Mouse (Mus musculus) forebrain, embryonic 10.5 days (tissue): ENCODE measurements around the gene Hypk. TPM values are rescaled to one million over a fixed set of nuclear protein-coding genes. Genes with fewer than 3 reads are reported as not detected.
A peak's percentile ranks its signal among the peaks of the same experiment; 100 is the strongest.

ENCODE experiments used
- DNase-seq: peaks from one replicate; pipeline ENCODE4 v3.0.0-alpha.2; 2017; ENCODE audit warnings: low spot score; ENCODE audit errors: extremely low spot score
- H3K27ac ChIP-seq: fragments of 300-500 bp; sonication (generic); 2 replicates; pipeline ENCODE4 v1.5.1; 2016; ENCODE audit warnings: mild to moderate bottlenecking
- H3K27me3 ChIP-seq: fragments of 300-500 bp; sonication (generic); 2 replicates; pipeline ENCODE4 v1.6.1; 2016; ENCODE audit warnings: mild to moderate bottlenecking; ENCODE audit not compliant: poor library complexity, severe bottlenecking
- H3K36me3 ChIP-seq: fragments of 300-500 bp; sonication (generic); replicated peaks from 2 replicates; pipeline ENCODE4 v1.6.1; 2016; ENCODE audit warnings: mild to moderate bottlenecking, moderate library complexity
- H3K4me1 ChIP-seq: fragments of 300-500 bp; sonication (generic); 2 replicates; pipeline ENCODE4 v1.6.1; 2016
- H3K4me3 ChIP-seq: fragments of 300-500 bp; sonication (generic); 2 replicates; pipeline ENCODE4 v1.5.1; 2016; ENCODE audit warnings: mild to moderate bottlenecking, moderate library complexity
- H3K9me3 ChIP-seq: fragments of 300-500 bp; sonication (generic); 2 replicates; pipeline ENCODE4 v1.6.1; 2016; ENCODE audit warnings: mild to moderate bottlenecking, moderate library complexity
- WGBS: fragments of 180-500 bp; shearing (Covaris S2); methylation state at CpG from one replicate; pipeline ENCODE4 v1.1.7; 2016; 5-methylcytosine and 5-hydroxymethylcytosine counted together
- polyA plus RNA-seq: library from polyadenylated mRNA; unstranded; fragments of >200 nt; fragmentation: Nextera tagmentation; extraction: Ambion mirVana; gene quantifications from 2 replicates; pipeline ENCODE4 v1.2.1, GENCODE M21; 2016

Hypk gene
- polyA plus RNA-seq, 1 experiment from 2014 or later = 161 TPM

- 86% methylated on average over 4 of the region's 4 CpGs for WGBS
- no peaks in the 10 kb centered on the region for H3K9me3 ChIP-seq
- no peak for DNase-seq
- H3K27me3 ChIP-seq = peaks cover 29% of the 10 kb centered on the region
- H3K4me1 ChIP-seq = peaks cover 20% of the 10 kb centered on the region
- no peak overlapping the region for H3K4me3 ChIP-seq
- H3K27ac ChIP-seq = no peak overlapping the region
- peaks cover 53% of the 10 kb centered on the region for H3K36me3 ChIP-seq
Observed at GRCm38 (mm10) chr2:121439746-121440145, 13.3 kb upstream of the Hypk start.

DNA sequence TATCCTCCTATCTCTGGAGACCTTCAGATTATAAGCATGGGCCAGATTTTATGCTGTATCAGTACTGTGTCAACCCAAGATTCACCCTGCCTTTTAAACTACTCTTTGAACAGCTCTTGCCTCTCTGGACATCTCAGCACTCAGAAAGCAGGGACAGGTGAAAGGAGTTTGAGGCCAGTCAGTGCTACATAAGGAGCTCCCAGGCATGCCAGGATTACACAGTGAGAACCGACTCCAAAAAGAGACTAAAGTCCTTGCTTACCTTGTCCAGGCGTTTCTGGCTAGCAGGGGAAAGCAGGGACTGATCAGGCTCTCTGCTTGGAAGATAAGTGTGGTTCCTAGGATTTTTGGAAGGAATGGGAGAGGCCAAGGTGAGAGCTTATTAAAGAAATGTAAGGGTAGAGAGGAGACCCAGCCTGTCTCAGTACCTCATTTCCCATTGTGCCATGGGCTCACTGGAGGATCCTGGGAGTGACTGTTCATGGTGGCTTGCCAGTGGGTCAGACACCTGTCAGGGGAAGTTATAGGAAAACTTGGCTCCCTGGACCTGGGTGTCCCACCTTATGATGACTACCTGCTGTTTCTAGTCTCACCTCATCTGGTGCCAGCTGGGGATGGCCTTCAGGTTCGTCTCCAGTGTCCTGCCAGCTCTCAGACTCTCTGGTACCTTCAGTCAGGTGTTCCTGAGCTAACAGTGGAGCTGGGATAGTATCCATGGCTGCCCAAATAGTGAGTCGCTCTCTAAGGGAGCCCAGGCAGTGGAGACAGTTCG is 12.1 kb upstream of the Hypk start:
- H3K36me3 ChIP-seq = peaks cover 40% of the 10 kb centered on the region
- WGBS = 59% methylated on average over 5 of the region's 5 CpGs
- peaks cover 29% of the 10 kb centered on the region for H3K27me3 ChIP-seq
- no peak overlapping the region for H3K4me3 ChIP-seq
- H3K4me1 ChIP-seq = peaks cover 20% of the 10 kb centered on the region
- no peak for DNase-seq
- H3K9me3 ChIP-seq = no peaks in the 10 kb centered on the region
- no peak overlapping the region for H3K27ac ChIP-seq

- H3K4me3 ChIP-seq = peak overlapping the region; percentile 49
- no peak overlapping the region for H3K27ac ChIP-seq
- WGBS = 6% methylated on average over 11 of the region's 11 CpGs
Observed at GRCm38 (mm10) chr2:121441800-121442199, 11.3 kb upstream of the Hypk start.

DNA sequence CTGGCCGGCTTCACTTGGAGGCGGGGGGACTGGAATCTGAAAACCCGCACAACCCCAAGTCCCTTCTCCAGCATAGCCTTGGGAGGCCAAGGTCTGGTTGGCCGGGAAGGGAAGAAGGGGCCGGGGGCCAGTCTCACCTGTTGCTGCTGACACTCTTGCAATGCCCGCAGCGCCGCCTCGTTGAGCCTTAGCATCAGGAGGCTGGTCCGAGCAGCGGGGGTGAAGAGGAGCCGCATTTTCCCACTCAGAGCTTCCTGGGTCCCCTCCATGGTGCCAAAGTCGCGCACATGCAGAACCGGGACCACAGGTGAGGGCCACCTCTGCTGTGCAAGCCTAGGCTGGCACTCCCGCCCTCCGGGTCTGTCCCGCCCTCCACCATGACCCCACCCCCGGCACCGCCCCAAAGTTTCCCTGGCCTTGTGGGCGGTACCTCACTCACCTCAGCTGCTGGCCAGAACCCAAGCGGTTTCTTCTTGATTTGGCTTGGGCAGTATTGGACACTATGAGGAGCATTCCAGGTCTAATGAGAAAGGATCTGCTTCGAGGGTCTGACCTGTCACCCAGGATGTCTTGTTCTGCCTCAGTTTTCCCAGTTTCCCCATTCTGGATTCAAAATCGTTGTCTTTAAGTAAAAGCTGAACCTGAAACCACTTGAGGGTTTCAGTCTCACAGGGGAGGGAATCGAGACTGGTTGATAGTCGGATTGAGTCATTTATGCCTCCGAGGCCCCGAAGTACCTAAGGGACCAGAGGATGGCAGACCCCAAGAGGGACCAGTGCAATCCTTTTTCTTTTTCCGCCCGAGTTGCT is 10.6 kb upstream of the Hypk start:
- Histone ChIP-seq H3K36me3 (peaks cover 27% of the 10 kb centered on the region), H3K27ac (0 out of 2 replicates have a peak overlapping the region, but pooled peaks have one; percentile 6), H3K4me3 (peak overlapping the region; percentile 49), H3K4me1 (peaks cover 20% of the 10 kb centered on the region), H3K27me3 (peaks cover 29% of the 10 kb centered on the region), H3K9me3 (no peaks in the 10 kb centered on the region)
- peak; percentile 61 for DNase-seq
- 2% methylated on average over 30 of the region's 30 CpGs for WGBS

More at GRCm38 (mm10) chr2:121441800-121442199, 11.3 kb upstream of the Hypk start:
- DNase-seq = no peak
- H3K36me3 ChIP-seq = peaks cover 34% of the 10 kb centered on the region
- H3K27me3 ChIP-seq = peaks cover 29% of the 10 kb centered on the region
- no peaks in the 10 kb centered on the region for H3K9me3 ChIP-seq
- H3K4me1 ChIP-seq = peaks cover 20% of the 10 kb centered on the region

- Histone ChIP-seq H3K4me3 (peak overlapping the region; percentile 49), H3K36me3 (peaks cover 21% of the 10 kb centered on the region), H3K9me3 (no peaks in the 10 kb centered on the region), H3K27me3 (peaks cover 29% of the 10 kb centered on the region), H3K27ac (no peak overlapping the region), H3K4me1 (peaks cover 25% of the 10 kb centered on the region)
- no peak for DNase-seq
- 20% methylated on average over 8 of the region's 8 CpGs for WGBS
Observed at GRCm38 (mm10) chr2:121443068-121443349, 10.1 kb upstream of the Hypk start.

- H3K4me1 ChIP-seq = peaks cover 30% of the 10 kb centered on the region
- H3K27me3 ChIP-seq = peaks cover 29% of the 10 kb centered on the region
- WGBS = 83% methylated on average over 1 of the region's 1 CpGs
- H3K27ac ChIP-seq = no peak within 1 kb of the TSS
- peak within 1 kb of the TSS; percentile 49; the same call in 1 of the 2 replicates for H3K4me3 ChIP-seq
- H3K9me3 ChIP-seq = no peaks in the 10 kb centered on the region
- peaks cover 10% of the 10 kb centered on the region for H3K36me3 ChIP-seq
- no peak for DNase-seq
Observed at GRCm38 (mm10) chr2:121444178-121444577, 8.9 kb upstream of the Hypk start, which contains the start of gene Ell3. Ell3 (minus strand) TSS chr2:121444278.

DNA sequence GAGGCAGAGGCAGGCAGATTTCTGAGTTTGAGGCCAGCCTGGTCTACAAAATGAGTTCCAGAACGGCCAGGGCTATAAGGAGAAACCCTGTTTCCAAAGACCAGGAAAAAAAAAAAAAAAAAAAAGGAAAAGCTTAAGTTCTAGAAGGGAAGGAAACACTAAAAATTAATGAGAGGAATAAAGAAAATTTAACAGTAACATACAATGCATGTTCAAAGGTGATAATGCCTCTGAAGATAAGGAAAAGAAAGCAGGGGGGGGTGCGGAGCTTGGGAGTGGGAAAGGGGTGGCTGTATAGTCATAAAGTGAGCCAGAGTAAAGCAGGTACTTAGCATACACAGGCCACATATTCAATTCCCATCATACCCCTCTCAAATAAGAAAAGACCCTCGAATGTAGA is 8.0 kb upstream of the Hypk start:
- no peak overlapping the region for H3K4me3 ChIP-seq
- H3K36me3 ChIP-seq = peaks cover under 1% of the 10 kb centered on the region; the same call in 1 of the 2 replicates
- no peak for DNase-seq
- WGBS = 88% methylated on average over 3 of the region's 3 CpGs
- peaks cover 29% of the 10 kb centered on the region for H3K27me3 ChIP-seq
- no peaks in the 10 kb centered on the region for H3K9me3 ChIP-seq
- H3K27ac ChIP-seq = no peak overlapping the region
- peaks cover 31% of the 10 kb centered on the region for H3K4me1 ChIP-seq

DNA sequence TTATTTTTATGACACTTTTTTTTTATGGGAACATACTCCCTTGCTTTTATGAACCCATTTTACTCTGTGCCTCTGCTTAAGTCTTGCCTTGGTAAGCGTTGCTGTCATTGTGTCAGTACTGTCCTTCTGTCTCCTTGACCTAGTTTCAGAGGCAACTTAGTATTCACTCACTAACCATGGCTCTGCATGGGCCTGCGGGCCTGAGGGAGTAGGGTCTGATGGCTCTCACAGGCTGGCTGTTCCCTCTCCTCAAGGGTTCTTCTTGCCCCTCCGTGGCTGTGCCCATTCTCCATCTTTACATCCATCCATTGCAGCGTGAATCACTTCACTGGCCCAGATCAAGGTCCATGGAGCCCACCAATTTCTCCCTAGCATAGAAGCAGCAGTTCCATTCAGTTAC is 6.6 kb upstream of the Hypk start:
- WGBS = 81% methylated on average over 4 of the region's 4 CpGs
- no peak for DNase-seq
- Histone ChIP-seq H3K27ac (no peak overlapping the region), H3K27me3 (peaks cover 18% of the 10 kb centered on the region), H3K36me3 (peaks cover 7% of the 10 kb centered on the region), H3K4me3 (no peak overlapping the region), H3K9me3 (no peaks in the 10 kb centered on the region), H3K4me1 (peaks cover 44% of the 10 kb centered on the region)

GRCm38 (mm10) chr2:121447006-121447405 is 6.1 kb upstream of the Hypk start:
- no peak for DNase-seq
- peaks cover 10% of the 10 kb centered on the region for H3K36me3 ChIP-seq
- WGBS = 89% methylated on average over 3 of the region's 3 CpGs
- H3K4me3 ChIP-seq = no peak overlapping the region
- no peaks in the 10 kb centered on the region for H3K9me3 ChIP-seq
- peaks cover 40% of the 10 kb centered on the region for H3K4me1 ChIP-seq
- no peak overlapping the region for H3K27ac ChIP-seq
- peaks cover 13% of the 10 kb centered on the region for H3K27me3 ChIP-seq

DNA sequence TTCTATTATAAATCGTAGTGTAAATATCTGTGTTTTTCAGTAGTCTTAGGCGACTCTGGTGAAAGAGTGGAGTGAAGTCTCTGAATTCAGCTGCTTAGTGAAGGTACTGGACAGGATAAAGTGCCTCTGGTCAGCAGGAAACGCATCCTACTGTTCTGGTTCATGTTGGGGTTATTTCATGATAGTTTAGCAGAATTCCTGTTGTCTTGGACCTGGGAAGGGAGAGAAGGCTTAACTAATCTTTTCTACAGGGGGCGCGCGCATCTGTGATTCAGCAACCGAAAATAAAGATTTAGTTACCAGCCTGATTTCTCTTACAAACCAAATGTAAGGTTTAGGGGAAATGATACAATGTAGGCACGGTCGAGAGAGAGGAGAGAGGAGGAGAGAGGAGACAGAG is 5.0 kb upstream of the Hypk start:
- H3K9me3 ChIP-seq = no peaks in the 10 kb centered on the region
- peak overlapping the region; percentile 98 for H3K4me3 ChIP-seq
- H3K27ac ChIP-seq = peak overlapping the region; percentile 96
- peaks cover 21% of the 10 kb centered on the region for H3K36me3 ChIP-seq
- H3K4me1 ChIP-seq = peaks cover 33% of the 10 kb centered on the region
- H3K27me3 ChIP-seq = peaks cover 3% of the 10 kb centered on the region
- WGBS = 20% methylated on average over 9 of the region's 9 CpGs
- DNase-seq = no peak

GRCm38 (mm10) chr2:121448739-121449535 is 4.2 kb upstream of the Hypk start, which contains the start of gene Serf2:
Serf2 (plus strand) TSS chr2:121449195.
- Histone ChIP-seq H3K36me3 (peaks cover 29% of the 10 kb centered on the region), H3K4me1 (peaks cover 30% of the 10 kb centered on the region), H3K27me3 (no peaks in the 10 kb centered on the region), H3K9me3 (no peaks in the 10 kb centered on the region), H3K27ac (peak within 1 kb of the TSS; percentile 96), H3K4me3 (peak within 1 kb of the TSS; percentile 98)
- DNase-seq = peak; percentile 100
- WGBS = under 1% methylated on average over 71 of the region's 74 CpGs

DNA sequence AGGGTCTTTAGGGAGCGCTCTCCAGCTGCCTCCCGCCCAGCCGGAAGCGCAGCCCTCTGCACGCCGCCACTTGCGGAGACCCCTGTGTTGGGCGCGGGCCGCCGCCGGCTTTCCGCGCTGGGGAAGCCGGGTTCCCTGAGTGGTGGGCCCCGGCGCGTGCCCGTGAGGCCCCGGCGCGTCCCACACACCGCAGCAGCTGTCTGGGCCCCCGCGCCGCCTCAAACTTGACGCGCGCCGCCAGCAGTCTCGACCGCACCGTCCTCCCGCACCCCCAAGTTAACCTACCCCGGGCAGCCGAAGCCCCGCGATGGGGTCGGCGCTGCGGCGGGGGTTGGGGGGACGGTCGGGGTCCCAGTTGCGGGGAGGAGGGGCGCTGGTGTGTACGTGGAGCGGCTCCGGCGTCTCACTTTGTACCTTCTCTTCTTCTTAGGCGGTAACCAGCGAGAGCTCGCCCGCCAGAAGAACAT is 3.5 kb upstream of the Hypk start:
- H3K36me3 ChIP-seq = peaks cover 36% of the 10 kb centered on the region
- H3K27ac ChIP-seq = peak overlapping the region; percentile 96
- peak overlapping the region; percentile 98 for H3K4me3 ChIP-seq
- no peaks in the 10 kb centered on the region for H3K9me3 ChIP-seq
- WGBS = under 1% methylated on average over 54 of the region's 54 CpGs
- H3K27me3 ChIP-seq = no peaks in the 10 kb centered on the region
- peaks cover 30% of the 10 kb centered on the region for H3K4me1 ChIP-seq
- no peak for DNase-seq
